Mouse (Mus musculus): ENCODE results near the gene Mylk2. TPM values are rescaled to one million over a fixed set of nuclear protein-coding genes. Genes with fewer than 3 reads are reported as not detected.

Gene Mylk2
- polyA plus RNA-seq, 1 experiment from 2014 or later, result 0.08 TPM

Small RNA genes within 50 kb of the gene (microRNA-seq; reads per million reads assigned to microRNA genes)
- 3.3 reads per million for gene Mir5622 (ENCODE audit: borderline number of aligned reads)

Other genes with a start within 250 kb of the Mylk2 start
- gene H13, start 241.9 kb upstream of the Mylk2 start, polyA plus RNA-seq (2014; fragmentation: Nextera tagmentation; extraction: Ambion mirVana), result 115 and 118 TPM in 2 replicates
- gene Mcts2, start 224.3 kb upstream of the Mylk2 start, polyA plus RNA-seq (2014; fragmentation: Nextera tagmentation; extraction: Ambion mirVana), result 40.6 and 45.1 TPM in 2 replicates
- 166 and 179 TPM in 2 replicates for gene Id1, start 175.1 kb upstream of the Mylk2 start, polyA plus RNA-seq (2014; fragmentation: Nextera tagmentation; extraction: Ambion mirVana)
- 9.8 and 11.1 TPM in 2 replicates for gene Cox4i2, start 157.2 kb upstream of the Mylk2 start, polyA plus RNA-seq (2014; fragmentation: Nextera tagmentation; extraction: Ambion mirVana)
- 100 and 107 TPM in 2 replicates for gene Bcl2l1, start 79.6 kb upstream of the Mylk2 start, polyA plus RNA-seq (2014; fragmentation: Nextera tagmentation; extraction: Ambion mirVana)
- gene Tpx2, start 63.4 kb upstream of the Mylk2 start, polyA plus RNA-seq (2014; fragmentation: Nextera tagmentation; extraction: Ambion mirVana), result 170 and 190 TPM in 2 replicates
- 0.74 and 0.79 TPM in 2 replicates for gene Foxs1, start 21.9 kb downstream of the Mylk2 start, polyA plus RNA-seq (2014; fragmentation: Nextera tagmentation; extraction: Ambion mirVana)
- gene Dusp15, start 40.3 kb downstream of the Mylk2 start, polyA plus RNA-seq (2014; fragmentation: Nextera tagmentation; extraction: Ambion mirVana), result 0.45 and 1.00 TPM in 2 replicates
- gene Ttll9, start 51.1 kb downstream of the Mylk2 start, polyA plus RNA-seq (2014; fragmentation: Nextera tagmentation; extraction: Ambion mirVana), result 0.89 and 1.6 TPM in 2 replicates
- gene Pdrg1, start 104.1 kb downstream of the Mylk2 start, polyA plus RNA-seq (2014; fragmentation: Nextera tagmentation; extraction: Ambion mirVana), result 71.4 and 75.6 TPM in 2 replicates
- gene Xkr7, start 120.5 kb downstream of the Mylk2 start, polyA plus RNA-seq (2014; fragmentation: Nextera tagmentation; extraction: Ambion mirVana), result 0.07 and 0.36 TPM in 2 replicates
- gene Ccm2l, start 154.6 kb downstream of the Mylk2 start, polyA plus RNA-seq (2014; fragmentation: Nextera tagmentation; extraction: Ambion mirVana), result 1.3 and 1.7 TPM in 2 replicates
- gene Hck, start 197.1 kb downstream of the Mylk2 start, polyA plus RNA-seq (2014; fragmentation: Nextera tagmentation; extraction: Ambion mirVana), result 1.8 TPM in 2 replicates
- gene Tm9sf4, start 250.0 kb downstream of the Mylk2 start, polyA plus RNA-seq (2014; fragmentation: Nextera tagmentation; extraction: Ambion mirVana), result 82.2 and 84.0 TPM in 2 replicates